Mouse (Mus musculus) brain, adult 2 months (tissue): ENCODE measurements around the gene Kirrel3.

Experiments
- DNase-seq: peaks from one replicate; pipeline ENCODE4 v3.0.0; 2011; ENCODE audit warnings: low read depth, low spot score

The Kirrel3 gene

DNA sequence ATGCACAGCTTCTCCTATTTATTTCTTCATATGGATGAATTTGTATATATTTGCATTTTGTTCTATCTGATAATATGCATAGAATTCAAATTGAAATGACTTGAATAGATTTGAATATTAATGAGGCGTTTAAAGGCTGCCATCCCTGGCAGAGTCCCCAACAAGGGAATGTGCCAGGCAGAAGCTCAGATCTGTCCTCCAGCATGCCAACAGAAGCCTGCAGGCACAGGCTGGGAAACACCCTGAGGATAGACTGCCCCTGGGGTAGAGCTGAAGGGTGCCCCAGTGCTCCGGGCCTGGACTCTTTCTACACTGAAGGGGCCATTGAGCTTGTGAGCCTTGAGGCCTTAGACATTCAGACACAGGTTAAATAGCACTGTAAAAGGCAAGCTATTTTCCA, 21.5 kb downstream of the Kirrel3 start:
- peak; percentile 61 for DNase-seq

GRCm38 (mm10) chr9:34518861-34519260, 33.2 kb downstream of the Kirrel3 start:
- DNase-seq, result peak; percentile 67

DNA sequence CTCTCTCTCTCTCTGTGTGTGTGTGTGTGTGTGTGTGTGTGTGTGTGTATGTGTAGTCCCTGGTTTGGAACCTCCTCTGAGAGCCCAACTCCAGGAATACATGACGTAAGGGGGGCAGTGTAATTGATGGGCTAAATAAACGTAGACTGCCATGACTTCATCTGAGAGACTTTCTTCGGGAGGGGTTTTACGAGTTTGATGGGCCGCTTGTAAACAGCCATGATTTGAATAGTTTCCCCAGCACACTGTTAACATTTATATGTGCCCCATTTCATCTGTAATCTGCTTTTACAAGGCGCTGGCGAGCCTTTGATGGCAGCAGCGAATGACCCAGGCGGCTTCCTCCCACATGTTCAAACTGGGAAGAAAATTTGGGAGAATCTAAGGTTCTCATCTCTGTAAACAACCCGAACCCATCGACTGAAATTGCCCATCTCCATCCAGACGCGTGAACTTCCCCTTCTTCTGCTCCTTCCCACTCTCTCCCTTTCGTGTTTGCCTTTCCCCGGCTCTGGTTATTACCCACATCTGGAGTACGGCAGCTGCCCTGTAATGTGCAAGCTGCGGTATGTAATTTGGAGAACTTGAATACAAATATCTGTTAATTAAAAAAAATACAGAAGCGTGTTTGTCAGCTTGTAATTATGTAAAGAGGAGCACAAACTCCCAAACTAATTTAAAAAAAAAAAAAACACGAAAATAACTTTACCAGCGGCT, 34.7 kb downstream of the Kirrel3 start:
- DNase-seq, result peak; percentile 35

GRCm38 (mm10) chr9:34525695-34526094, 40.0 kb downstream of the Kirrel3 start:
- DNase-seq, result no peak

DNA sequence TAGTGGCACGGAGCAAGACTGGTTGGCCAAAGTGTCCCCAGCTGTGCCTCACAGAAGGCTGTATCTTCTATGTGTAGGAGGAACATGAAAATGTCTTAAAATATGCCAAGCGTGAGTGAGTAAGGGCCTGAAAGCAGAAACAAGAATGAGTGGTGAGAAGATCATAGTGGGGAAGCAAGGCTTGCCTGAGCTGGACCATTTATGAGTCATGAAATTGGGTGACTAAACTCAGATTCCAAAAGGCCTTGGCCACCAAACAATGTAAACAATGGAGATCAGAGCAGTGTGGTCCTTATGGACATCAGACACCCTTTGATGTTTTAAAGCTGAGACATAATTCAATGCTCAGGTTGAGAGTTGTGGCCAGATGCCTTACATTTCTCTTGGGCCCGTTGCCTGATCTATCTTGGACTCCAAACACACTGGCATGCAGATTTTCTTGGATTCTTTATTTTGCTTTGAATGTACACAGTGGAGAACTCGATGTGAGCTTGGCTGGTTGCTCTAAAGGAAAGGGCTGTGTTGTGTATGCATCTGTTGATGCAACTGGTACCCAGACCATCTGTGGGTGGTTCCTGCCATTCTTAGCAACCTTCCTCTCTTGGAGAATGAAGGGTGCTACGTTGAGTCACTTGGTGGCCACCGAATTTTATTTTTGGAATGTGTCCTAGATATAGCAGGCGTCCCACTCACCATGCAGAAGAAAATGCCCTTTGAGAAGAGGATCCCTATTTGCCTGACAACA, 53.1 kb downstream of the Kirrel3 start:
- peak; percentile 93 for DNase-seq

- peak; percentile 82 for DNase-seq
Measured at GRCm38 (mm10) chr9:34541908-34542307, 56.2 kb downstream of the Kirrel3 start.

- DNase-seq, result no peak
Measured at GRCm38 (mm10) chr9:34555699-34556098, 70.0 kb downstream of the Kirrel3 start.

DNA sequence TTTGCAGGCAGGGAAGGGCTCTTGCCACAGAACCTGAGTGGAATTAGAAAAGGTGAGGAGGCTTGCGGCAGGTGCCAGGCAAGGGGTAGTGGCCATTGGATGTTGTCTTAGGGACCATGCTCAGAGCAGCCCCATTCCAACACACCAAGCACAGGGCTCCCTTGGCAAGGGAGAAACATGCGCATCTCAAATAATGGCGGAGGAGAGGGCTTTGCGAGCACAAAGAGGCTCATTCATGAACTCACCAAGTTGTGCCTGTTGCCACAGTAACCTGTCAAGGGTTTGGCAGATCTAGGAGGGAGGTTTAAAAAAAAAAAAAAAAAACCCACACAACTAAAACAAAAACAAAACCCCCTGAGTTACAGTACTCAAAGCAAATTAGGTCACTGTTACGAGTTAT, 72.2 kb downstream of the Kirrel3 start:
- peak; percentile 75 for DNase-seq

GRCm38 (mm10) chr9:34558291-34558899, 72.7 kb downstream of the Kirrel3 start:
- DNase-seq, result peak; percentile 94

DNA sequence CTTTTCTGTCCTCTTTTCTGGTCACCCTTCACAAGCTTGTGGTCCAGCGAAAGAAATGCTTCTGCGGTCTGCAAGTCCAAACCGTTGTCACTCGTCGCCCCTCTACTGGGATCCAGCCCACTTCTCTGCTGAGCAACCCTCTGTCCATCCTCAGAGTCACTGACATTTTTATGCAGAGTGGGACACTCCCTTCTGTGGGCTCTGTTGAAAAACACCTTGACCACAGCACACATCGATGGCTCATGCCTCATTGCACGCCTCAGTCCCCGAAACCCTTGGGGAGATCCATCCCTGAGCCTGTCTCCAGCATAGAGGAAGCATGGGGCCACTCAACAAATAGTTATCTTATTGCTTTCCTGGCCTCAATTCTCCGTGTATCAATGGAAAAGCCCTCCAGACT, 73.4 kb downstream of the Kirrel3 start:
- DNase-seq, result no peak

DNA sequence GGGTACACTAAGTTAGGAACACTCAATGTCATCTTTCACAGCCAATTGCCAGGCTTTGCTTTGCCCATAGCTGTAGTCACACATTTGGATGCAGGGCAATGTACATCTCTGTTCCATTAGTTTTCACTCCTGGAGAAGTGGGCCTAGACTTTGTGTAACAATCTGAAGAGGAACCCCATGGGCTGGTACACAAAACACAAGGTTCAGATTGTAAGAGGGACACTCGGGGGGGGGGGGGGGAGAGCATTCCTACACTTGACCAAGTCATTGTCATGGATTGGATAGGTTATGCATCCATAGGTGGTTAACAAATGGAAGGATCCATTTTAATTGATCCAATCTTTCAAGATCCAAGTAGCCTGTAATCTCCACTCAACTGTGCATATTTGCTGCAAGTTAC, 75.6 kb downstream of the Kirrel3 start:
- DNase-seq, result no peak

- DNase-seq, result peak; percentile 45
Measured at GRCm38 (mm10) chr9:34562437-34563000, 76.8 kb downstream of the Kirrel3 start.

GRCm38 (mm10) chr9:34573906-34574305, 88.2 kb downstream of the Kirrel3 start:
- no peak for DNase-seq

GRCm38 (mm10) chr9:34574611-34575010, 88.9 kb downstream of the Kirrel3 start:
- peak; percentile 83 for DNase-seq

GRCm38 (mm10) chr9:34579174-34579573, 93.5 kb downstream of the Kirrel3 start:
- DNase-seq, result peak; percentile 39

DNA sequence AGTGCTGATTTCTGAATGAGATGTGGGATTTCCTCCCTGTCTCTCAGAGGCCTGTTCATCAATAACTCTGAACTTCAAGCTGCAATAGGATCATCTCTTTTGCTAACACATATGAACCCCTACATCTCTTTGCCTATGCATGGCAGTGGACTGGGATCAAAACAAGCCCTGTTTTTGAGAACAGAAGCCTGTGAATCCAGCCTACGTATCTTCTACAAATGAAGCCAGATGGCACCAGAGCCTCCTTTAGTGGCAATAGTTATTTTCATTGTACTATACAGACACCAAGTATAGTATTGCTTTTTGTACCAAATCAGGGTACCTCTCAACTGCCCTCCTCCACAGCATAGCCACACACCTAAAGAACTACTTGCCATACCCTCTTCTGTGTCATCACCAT, 94.4 kb downstream of the Kirrel3 start:
- DNase-seq, result peak; percentile 73

- no peak for DNase-seq
Measured at GRCm38 (mm10) chr9:34582496-34582895, 96.8 kb downstream of the Kirrel3 start.

- no peak for DNase-seq
Measured at GRCm38 (mm10) chr9:34585487-34585886, 99.8 kb downstream of the Kirrel3 start.

GRCm38 (mm10) chr9:34586080-34586479, 100.4 kb downstream of the Kirrel3 start:
- DNase-seq, result peak; percentile 81

DNA sequence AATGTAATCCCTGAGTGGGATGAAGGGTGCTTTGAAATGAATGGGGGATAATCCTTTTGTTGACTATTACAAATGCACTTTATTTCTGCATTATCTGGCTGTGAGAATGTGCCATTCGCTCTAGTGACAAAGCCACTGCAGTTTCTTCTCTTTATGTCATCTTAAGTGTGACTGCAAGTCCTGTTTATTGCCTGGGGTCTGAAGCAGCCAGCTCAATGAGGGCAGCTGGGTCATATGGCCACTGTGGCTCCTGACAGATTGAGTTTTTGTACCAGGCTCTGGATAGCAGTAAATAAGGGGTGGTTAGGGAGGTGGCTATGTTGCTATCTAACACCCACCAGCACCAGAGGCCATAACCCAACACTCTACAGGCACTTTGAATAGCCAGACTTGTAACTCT, 104.1 kb downstream of the Kirrel3 start:
- DNase-seq, result no peak

- no peak for DNase-seq
Measured at GRCm38 (mm10) chr9:34592073-34592610, 106.4 kb downstream of the Kirrel3 start.

DNA sequence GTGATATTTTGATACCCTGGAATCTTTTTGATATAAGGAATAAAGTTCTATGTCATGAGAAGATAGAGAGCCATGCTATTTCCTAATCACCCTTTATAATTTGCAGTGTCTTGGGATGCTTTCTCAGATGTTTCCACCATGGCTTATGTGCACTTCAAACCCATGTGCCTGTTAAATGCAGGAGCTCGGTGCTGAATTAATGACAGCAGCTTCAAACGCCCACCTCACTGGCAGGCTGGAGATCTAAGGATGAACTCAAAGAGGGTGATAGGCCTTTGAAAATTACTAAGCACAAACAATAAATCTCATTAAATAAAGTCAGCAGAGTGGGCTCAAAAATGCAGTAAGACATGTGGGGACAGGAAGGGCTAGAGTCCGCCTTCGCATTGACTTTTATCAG, 108.2 kb downstream of the Kirrel3 start:
- DNase-seq, result no peak
